Mouse (Mus musculus) bone marrow, adult 2 months (tissue): ENCODE data around the gene Agps. TPM values are rescaled to one million over a fixed set of nuclear protein-coding genes. Genes with fewer than 3 reads are reported as not detected.

Experiments used
- H3K27ac ChIP-seq: fragments of 200-500 bp; 2 replicates; pipeline ENCODE4 v1.5.1; 2012; ENCODE audit warnings: low read depth, mild to moderate bottlenecking, control low read depth, inconsistent platforms, low read length; ENCODE audit not compliant: control insufficient read depth, poor library complexity, insufficient read depth
- H3K4me1 ChIP-seq: fragments of 200-500 bp; 2 replicates; pipeline ENCODE4 v1.6.1; 2011; ENCODE audit warnings: low read length; ENCODE audit not compliant: control insufficient read depth, insufficient read depth
- H3K4me3 ChIP-seq: fragments of 200-500 bp; replicated peaks from 2 replicates; pipeline ENCODE3; 2011; ENCODE audit warnings: mild to moderate bottlenecking, low read depth, low read length, control low read depth; ENCODE audit not compliant: control insufficient read depth
- CTCF ChIP-seq: fragments of 200-500 bp; IDR thresholded peaks from 2 replicates; pipeline ENCODE4 v1.5.1; 2011; ENCODE audit warnings: low read length, control low read depth; ENCODE audit not compliant: control insufficient read depth, insufficient read depth
- POLR2A ChIP-seq: fragments of 200-500 bp; IDR thresholded peaks from 2 replicates; pipeline ENCODE4 v1.6.1; 2011; ENCODE audit warnings: low read depth, mild to moderate bottlenecking, control low read depth, low read length, borderline replicate concordance; ENCODE audit not compliant: control insufficient read depth
- WGBS: fragments of 180-500 bp; shearing (Covaris S2); methylation state at CpG from one replicate; pipeline ENCODE4 v1.1.7; 2018; 5-methylcytosine and 5-hydroxymethylcytosine counted together
- polyA plus RNA-seq: library from polyadenylated mRNA; stranded (reverse); fragments of >200 nt; gene quantifications from 2 replicates; pipeline ENCODE4 v1.2.4, GENCODE M21; 2011; ENCODE audit warnings: low replicate concordance; ENCODE audit not compliant: missing spikeins, insufficient read depth, insufficient read length

The Agps gene
- polyA plus RNA-seq, 1 experiment = 14.3 TPM

- H3K4me1 ChIP-seq = no peaks in the 10 kb centered on the region
- no peak overlapping the region for H3K27ac ChIP-seq
- H3K4me3 ChIP-seq = no peak overlapping the region
- TF ChIP-seq POLR2A (no peak), CTCF (no peak)
- WGBS = 88% methylated on average over 5 of the region's 5 CpGs
These were observed 121.3 kb downstream of the Agps start for GRCm38 (mm10) chr2:75953320-75953719.

GRCm38 (mm10) chr2:75955709-75956108 is 123.7 kb downstream of the Agps start:
- Histone ChIP-seq H3K4me1 (no peaks in the 10 kb centered on the region), H3K4me3 (no peak overlapping the region), H3K27ac (no peak overlapping the region)
- TF ChIP-seq CTCF (no peak), POLR2A (no peak)
- 80% methylated on average over 14 of the region's 14 CpGs for WGBS

- TF ChIP-seq CTCF (no peak), POLR2A (no peak)
- no peak overlapping the region for H3K27ac ChIP-seq
- 58% methylated on average over 18 of the region's 18 CpGs for WGBS
These were observed 127.3 kb downstream of the Agps start for GRCm38 (mm10) chr2:75959183-75959849.

GRCm38 (mm10) chr2:75959850-75960365 is 127.9 kb downstream of the Agps start:
- H3K4me3 ChIP-seq = no peak overlapping the region
- H3K4me1 ChIP-seq = no peaks in the 10 kb centered on the region
- 78% methylated on average over 15 of the region's 15 CpGs for WGBS
- no peak overlapping the region for H3K27ac ChIP-seq
- TF ChIP-seq CTCF (no peak), POLR2A (no peak)

More at GRCm38 (mm10) chr2:75959183-75959849, 127.3 kb downstream of the Agps start:
- no peaks in the 10 kb centered on the region for H3K4me1 ChIP-seq
- H3K4me3 ChIP-seq = no peak overlapping the region

GRCm38 (mm10) chr2:75960366-75961330 is 128.7 kb downstream of the Agps start:
- Histone ChIP-seq H3K27ac (no peak overlapping the region), H3K4me1 (no peaks in the 10 kb centered on the region), H3K4me3 (no peak overlapping the region)
- TF ChIP-seq POLR2A (no peak), CTCF (no peak)
- 83% methylated on average over 15 of the region's 15 CpGs for WGBS

GRCm38 (mm10) chr2:75963211-75963840 is 131.3 kb downstream of the Agps start:
- TF ChIP-seq POLR2A (no peak), CTCF (no peak)
- WGBS = 81% methylated on average over 10 of the region's 10 CpGs
- H3K27ac ChIP-seq = no peak overlapping the region
- no peak overlapping the region for H3K4me3 ChIP-seq
- no peaks in the 10 kb centered on the region for H3K4me1 ChIP-seq

GRCm38 (mm10) chr2:75964051-75964450 is 132.1 kb downstream of the Agps start:
- Histone ChIP-seq H3K4me3 (no peak overlapping the region), H3K4me1 (no peaks in the 10 kb centered on the region), H3K27ac (no peak overlapping the region)
- WGBS = 42% methylated on average over 5 of the region's 5 CpGs
- TF ChIP-seq POLR2A (no peak), CTCF (no peak)
